Mouse (Mus musculus) kidney, adult 2 months (tissue): Measurements from ENCODE around the gene Stxbp3.

ENCODE experiments used
- CTCF ChIP-seq: fragments of 200-500 bp; conservative IDR thresholded peaks from 2 replicates; pipeline ENCODE4 v1.5.1; 2011; ENCODE audit warnings: low read depth, mild to moderate bottlenecking, control low read depth, low read length, moderate library complexity, mixed read lengths; ENCODE audit not compliant: insufficient read depth, insufficient read length
- POLR2A ChIP-seq: fragments of 200-500 bp; IDR thresholded peaks from one replicate; pipeline ENCODE4 v1.6.1; 2011; ENCODE audit warnings: low read depth, low read length, control low read depth

DNA sequence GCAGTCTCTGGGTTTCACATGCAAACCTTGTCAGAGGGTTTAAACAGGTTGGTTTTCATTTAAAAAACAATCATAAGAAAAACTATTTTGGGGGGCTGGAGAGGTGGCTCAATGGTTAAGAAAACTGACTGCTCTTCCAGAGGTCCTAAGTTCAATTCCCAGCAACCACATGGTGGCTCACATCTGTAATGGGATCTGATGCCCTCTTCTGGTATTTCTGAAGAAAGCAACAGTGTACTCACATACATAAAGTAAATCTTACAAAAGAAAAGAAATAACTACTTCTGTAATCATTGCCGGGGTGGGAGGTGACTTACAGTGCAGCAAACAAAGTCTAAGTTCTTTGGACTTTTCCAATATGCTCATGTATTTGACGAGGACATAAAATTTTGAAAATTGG, 42.0 kb downstream of the Stxbp3 start:
- TF ChIP-seq POLR2A, result no peak
- TF ChIP-seq CTCF, result no peak
